Mouse (Mus musculus) bone marrow, adult 2 months (tissue): ENCODE measurements around the gene Cntn1.
"Not testable (repeated sequence)": the region's sequence is repeated elsewhere in the genome, so short reads cannot be mapped to it uniquely, and the experiment has no call there.

Experiments used
- CTCF ChIP-seq: fragments of 200-500 bp; IDR thresholded peaks from 2 replicates; pipeline ENCODE4 v1.5.1; 2011; ENCODE audit warnings: low read length, control low read depth; ENCODE audit not compliant: control insufficient read depth, insufficient read depth
- POLR2A ChIP-seq: fragments of 200-500 bp; IDR thresholded peaks from 2 replicates; pipeline ENCODE4 v1.6.1; 2011; ENCODE audit warnings: low read depth, mild to moderate bottlenecking, control low read depth, low read length, borderline replicate concordance; ENCODE audit not compliant: control insufficient read depth

- not testable (repeated sequence) for TF ChIP-seq CTCF, POLR2A
Measured at GRCm38 (mm10) chr15:92348453-92348852, 297.5 kb downstream of the Cntn1 start.
